Mouse (Mus musculus): ENCODE results near the gene Drd5.

Gene Drd5

DNA sequence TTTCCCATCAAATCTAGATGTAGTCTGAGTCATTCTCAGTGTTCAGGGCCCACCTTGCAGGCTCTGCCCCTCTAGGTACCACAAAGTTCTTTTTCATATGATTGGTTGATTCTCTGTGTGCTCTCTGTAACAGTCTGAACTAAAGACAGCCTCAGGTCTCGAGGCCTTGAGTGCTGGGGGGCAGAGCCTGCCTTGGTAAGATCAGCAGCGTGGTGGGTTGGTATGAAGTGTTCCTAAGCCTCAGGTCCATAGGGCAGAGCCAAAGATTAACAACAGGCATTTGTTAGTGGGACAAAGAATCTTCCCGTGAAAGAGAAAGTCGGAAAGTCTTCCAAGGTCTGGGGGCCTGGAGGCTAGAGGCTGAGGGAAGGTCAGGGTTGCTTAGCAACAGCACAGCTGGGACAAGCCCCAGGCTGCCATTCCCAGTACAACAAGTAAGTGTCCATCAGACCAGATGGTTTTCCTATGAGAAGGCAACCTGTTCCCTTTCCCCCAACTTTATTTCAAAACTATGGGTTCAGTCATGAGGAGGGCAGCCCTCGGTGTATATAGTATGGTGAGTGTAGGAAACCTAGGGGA lies 31.3 kb downstream of the Drd5 start:
- no peak for DNase-seq (ENCODE audit: inconsistent ontology term)

DNA sequence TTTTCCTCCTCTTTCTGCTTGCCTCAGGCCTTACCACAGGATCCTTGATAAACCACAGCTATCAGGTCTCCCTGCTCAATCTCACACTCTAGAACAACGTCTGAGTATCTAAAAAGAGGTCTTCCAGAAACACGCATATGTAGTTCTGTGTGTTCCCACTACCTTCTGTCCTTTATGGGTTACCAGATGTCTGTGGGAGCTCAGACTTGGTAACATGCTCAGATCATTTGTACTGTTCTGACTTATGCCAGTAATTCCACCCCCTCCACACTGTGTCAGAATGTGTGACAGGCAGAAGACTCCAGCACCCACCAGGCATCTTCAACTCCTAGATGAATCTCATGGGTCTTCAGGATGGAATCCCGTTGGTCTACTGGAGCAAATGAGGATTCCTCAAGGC lies 37.8 kb downstream of the Drd5 start:
- DNase-seq (ENCODE audit: inconsistent ontology term) = no peak

DNA sequence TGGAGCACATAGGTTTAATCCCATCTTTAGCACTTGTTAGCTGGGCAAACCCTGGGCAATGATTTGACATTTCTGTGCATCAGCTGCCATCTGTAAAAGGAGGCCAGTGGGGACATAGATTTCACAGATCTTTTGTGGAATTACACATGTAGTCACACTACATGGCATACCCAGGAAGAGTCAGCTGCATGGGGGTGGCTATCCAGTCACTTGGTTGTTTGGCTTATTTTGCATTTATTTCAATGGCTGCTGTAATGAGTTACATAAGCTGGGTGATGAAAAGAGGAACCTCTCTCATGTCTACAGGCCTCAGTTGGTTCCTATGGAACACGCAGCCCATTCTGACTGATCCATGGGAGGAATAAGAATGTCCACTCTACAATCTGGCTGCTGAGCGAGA lies 40.5 kb downstream of the Drd5 start:
- no peak for DNase-seq (ENCODE audit: inconsistent ontology term)

- DNase-seq (ENCODE audit: inconsistent ontology term) = peak; percentile 46
Measured at GRCm38 (mm10) chr5:38364396-38364795, 45.2 kb downstream of the Drd5 start.

DNA sequence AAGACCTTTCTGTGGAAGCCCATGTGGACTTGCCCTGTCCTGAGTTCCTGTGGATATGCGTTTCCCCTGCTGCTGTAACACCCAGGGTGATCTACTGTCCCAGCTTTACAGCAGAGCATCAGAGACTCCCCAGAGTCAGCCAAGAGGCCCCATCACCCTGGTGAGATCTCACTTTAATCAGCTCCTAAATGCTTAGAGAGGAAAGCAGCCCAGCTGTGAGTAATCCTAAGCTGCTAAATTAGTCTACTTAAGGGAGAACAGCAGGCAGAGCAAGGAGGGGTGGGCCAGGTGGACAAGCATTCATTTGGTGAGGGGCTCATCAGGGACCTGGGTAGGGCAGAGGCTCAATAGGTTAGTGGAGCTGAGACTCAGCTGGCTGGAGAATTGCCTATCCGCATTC lies 46.4 kb downstream of the Drd5 start:
- no peak for DNase-seq (ENCODE audit: inconsistent ontology term)

DNA sequence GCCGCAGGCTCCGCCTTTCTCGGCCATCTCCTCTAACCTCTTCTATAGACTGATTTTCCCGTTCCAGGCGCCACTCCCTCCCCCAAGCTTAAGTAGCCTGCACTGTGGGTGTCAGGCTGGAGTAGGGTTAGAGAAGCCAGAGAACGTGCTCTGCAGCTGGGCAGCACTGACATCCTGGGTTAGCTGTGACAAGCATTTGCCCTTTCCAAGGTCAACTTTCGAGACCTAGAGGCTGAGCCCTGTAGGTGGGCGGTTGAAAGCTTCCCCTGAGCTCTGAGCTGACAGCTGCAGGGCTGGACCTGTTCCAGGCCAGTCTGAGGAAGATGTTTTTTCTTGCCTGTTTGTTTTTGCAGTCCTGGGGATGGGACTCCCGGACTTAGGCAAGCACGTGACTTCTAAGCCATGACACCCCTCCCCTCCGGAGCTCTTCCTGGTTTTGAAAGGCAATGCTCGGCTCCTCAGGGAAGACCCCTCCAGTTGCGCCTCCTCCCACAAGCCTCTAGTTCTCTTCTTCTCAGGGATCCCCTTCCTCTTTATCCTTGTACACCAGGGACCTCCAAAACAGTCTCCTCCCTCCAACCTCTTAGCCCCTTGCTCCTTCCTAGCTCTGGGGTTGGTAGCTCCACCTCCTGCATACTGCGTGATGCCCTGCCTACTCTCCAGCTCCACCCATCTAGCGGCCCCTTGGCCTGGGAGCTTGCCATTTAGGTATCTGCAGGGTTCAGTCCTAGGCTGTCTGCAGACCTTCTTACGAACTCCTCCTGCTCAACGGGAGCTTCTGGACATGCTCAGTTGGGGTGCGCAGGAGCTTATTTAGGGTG lies 47.7 kb downstream of the Drd5 start:
- peak; percentile 9 for DNase-seq (ENCODE audit: inconsistent ontology term)

DNA sequence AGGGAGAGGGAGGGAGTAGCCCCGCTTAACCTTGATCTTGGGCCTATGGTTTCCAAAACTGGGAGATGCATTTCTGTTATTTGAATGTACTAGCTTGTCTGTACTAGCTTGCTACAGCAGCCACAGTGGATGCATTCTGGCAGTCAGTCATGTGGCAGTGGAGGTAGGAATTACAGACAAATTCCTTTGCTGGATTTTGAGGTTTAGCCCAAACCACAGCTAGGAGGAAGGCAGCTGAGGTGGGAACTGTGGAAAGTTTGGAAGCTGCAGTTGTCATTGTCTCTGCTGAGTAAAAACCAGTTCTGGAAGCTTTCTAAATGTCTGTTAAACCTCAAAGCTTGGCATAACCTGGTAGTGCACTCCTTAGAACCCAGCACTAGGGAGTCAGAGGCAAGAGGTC lies 52.1 kb downstream of the Drd5 start:
- peak; percentile 70 for DNase-seq (ENCODE audit: inconsistent ontology term)

Data from Muller cell, postnatal 12 days (primary cell).